Mouse (Mus musculus) liver, embryonic 14.5 days (tissue): Measurements from ENCODE around the gene Sipa1l3. TPM values are rescaled to one million over a fixed set of nuclear protein-coding genes. Genes with fewer than 3 reads are reported as not detected.

Experiments
- ATAC-seq: fragments of 200-750 bp; cut with Nextera tagmentation; 2 replicates; pipeline ENCODE4 v1.8.0; 2017; ENCODE audit warnings: moderate number of reproducible peaks, mild to moderate bottlenecking, moderate library complexity; ENCODE audit not compliant: insufficient read depth
- DNase-seq, 3 experiments: peaks; one replicate each; pipeline ENCODE4 v3.0.0-alpha.2; 2012 to 2013; ENCODE audit warnings: low read depth in 3 of 3, low spot score in 3 of 3
- H3K27ac ChIP-seq: fragments of 300-500 bp; sonication (generic); 2 replicates; pipeline ENCODE4 v1.5.1; 2014; ENCODE audit warnings: moderate library complexity, mild to moderate bottlenecking, control low read depth, inconsistent platforms
- H3K27me3 ChIP-seq: fragments of 300-500 bp; sonication (generic); 2 replicates; pipeline ENCODE4 v1.6.1; 2014; ENCODE audit warnings: mild to moderate bottlenecking, low read length, moderate library complexity; ENCODE audit not compliant: control insufficient read depth, insufficient read depth
- H3K36me3 ChIP-seq: fragments of 300-500 bp; sonication (generic); replicated peaks from 2 replicates; pipeline ENCODE4 v1.6.1; 2014; ENCODE audit warnings: low read depth; ENCODE audit not compliant: control insufficient read depth, insufficient read depth
- H3K4me1 ChIP-seq, 2 experiments: fragments of 200-500 bp in 1 of 2; fragments of 300-500 bp in 1 of 2; sonication (generic) in 1 of 2; replicated peaks; 2 replicates each; pipeline ENCODE4 v1.6.1; 2012 to 2014; ENCODE audit warnings: antibody characterized with exemption in 1 of 2, inconsistent platforms in 1 of 2, low read length in 1 of 2; ENCODE audit not compliant: control insufficient read depth in 2 of 2, insufficient read depth in 2 of 2
- H3K4me2 ChIP-seq: fragments of 300-500 bp; sonication (generic); 2 replicates; pipeline ENCODE4 v1.6.1; 2014; ENCODE audit warnings: low read depth, mild to moderate bottlenecking, control low read depth, moderate library complexity
- H3K4me3 ChIP-seq, 2 experiments: fragments of 200-500 bp in 1 of 2; fragments of 300-500 bp in 1 of 2; sonication (generic) in 1 of 2; 2 replicates each; pipeline ENCODE4 v1.5.1; 2012 to 2014; ENCODE audit warnings: low read depth in 2 of 2, low read length in 2 of 2, mild to moderate bottlenecking in 2 of 2, control low read depth in 1 of 2, inconsistent platforms in 1 of 2, moderate library complexity in 1 of 2; ENCODE audit not compliant: insufficient read depth in 1 of 2
- H3K9ac ChIP-seq: fragments of 300-500 bp; sonication (generic); replicated peaks from 2 replicates; pipeline ENCODE4 v1.6.1; 2014; ENCODE audit warnings: mild to moderate bottlenecking, control low read depth, moderate library complexity
- H3K9me3 ChIP-seq: fragments of 300-500 bp; sonication (generic); 2 replicates; pipeline ENCODE4 v1.6.1; 2016; ENCODE audit warnings: low read length, mixed read lengths; ENCODE audit not compliant: control insufficient read depth
- CTCF ChIP-seq: IDR thresholded peaks from 2 replicates; pipeline ENCODE4 v1.5.1; 2016; ENCODE audit warnings: antibody characterized with exemption, low read depth, control low read depth
- EP300 ChIP-seq: IDR thresholded peaks from 2 replicates; pipeline ENCODE4 v1.6.1; 2016; ENCODE audit warnings: antibody characterized with exemption, low read depth
- WGBS: fragments of 180-500 bp; shearing (Covaris S2); extraction: QIAGEN DNeasy Blood & Tissue Kit; methylation state at CpG from one replicate; pipeline ENCODE4 v1.1.7; 2014; ENCODE audit not compliant: insufficient replicate concordance; 5-methylcytosine and 5-hydroxymethylcytosine counted together
- polyA plus RNA-seq, 2 experiments: library from polyadenylated mRNA; depleted of rRNA in 1 of 2; stranded (reverse) in 1 of 2; unstranded in 1 of 2; fragments of >200 nt; fragmentation: Nextera tagmentation in 1 of 2; extraction: Ambion mirVana in 1 of 2; gene quantifications; 2 replicates each; pipeline versions ENCODE4 v1.2.1 to v1.2.3; 2012 to 2014

The Sipa1l3 gene
- polyA plus RNA-seq, 2 experiments = 1.8 to 4.9 TPM

DNA sequence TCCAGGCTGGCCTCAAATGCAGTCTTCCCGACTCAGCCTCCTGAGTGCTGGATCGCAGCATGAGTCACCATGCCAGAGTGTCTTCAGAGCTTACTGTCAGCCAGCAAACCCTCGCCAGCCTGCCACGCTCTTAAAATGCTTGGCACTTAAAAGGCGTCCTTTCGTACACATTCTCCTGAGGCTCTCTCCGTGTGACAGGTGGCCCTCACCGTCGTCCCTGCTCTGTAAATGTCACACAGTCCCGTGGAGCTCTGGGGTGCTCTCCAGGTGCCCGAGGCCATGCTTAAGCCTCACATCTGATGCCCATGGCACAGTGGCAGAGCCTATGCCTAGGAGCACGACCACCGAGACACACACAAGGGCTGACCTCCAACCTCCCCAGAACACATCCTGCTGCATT lies 132.1 kb downstream of the Sipa1l3 start:
- DNase-seq (no peak), ATAC-seq (no peak)
- Histone ChIP-seq H3K27me3 (no peaks in the 10 kb centered on the region), H3K4me3 (no peak overlapping the region), H3K4me1 (no peaks in the 10 kb centered on the region), H3K27ac (no peak overlapping the region), H3K9me3 (no peaks in the 10 kb centered on the region), H3K36me3 (no peaks in the 10 kb centered on the region), H3K9ac (no peak overlapping the region), H3K4me2 (no peak overlapping the region)
- TF ChIP-seq EP300 (no peak), CTCF (no peak)
- 84% methylated on average over 13 of the region's 13 CpGs for WGBS

DNA sequence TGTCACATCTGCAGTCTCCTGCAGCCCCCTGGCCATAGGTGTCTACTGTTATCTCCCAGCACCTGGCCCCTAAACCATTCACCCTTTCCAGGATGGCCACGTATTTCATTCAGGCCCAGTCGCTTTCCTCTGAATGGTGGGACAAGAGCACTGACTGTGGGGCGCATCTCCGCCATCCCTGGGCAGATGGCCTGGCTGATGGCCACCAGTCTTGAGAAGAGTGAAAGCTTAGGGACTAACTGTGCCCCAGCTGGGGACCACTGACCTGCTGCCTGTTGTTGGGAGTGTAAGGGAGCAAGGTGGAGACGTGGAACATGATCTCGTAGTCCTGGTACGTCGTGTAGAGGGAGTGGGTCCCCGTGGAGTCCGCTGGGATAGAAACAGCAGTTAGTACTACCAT lies 132.7 kb downstream of the Sipa1l3 start:
- no peaks in the 10 kb centered on the region for H3K27me3 ChIP-seq
- TF ChIP-seq CTCF (no peak), EP300 (no peak)
- H3K9me3 ChIP-seq = no peaks in the 10 kb centered on the region
- WGBS = 82% methylated on average over 10 of the region's 10 CpGs
- no peak overlapping the region for H3K27ac ChIP-seq
- ATAC-seq (no peak), DNase-seq (no peak)
- no peak overlapping the region for H3K4me2 ChIP-seq
- H3K36me3 ChIP-seq = no peaks in the 10 kb centered on the region
- no peak overlapping the region for H3K4me3 ChIP-seq
- H3K9ac ChIP-seq = no peak overlapping the region
- H3K4me1 ChIP-seq = no peaks in the 10 kb centered on the region

DNA sequence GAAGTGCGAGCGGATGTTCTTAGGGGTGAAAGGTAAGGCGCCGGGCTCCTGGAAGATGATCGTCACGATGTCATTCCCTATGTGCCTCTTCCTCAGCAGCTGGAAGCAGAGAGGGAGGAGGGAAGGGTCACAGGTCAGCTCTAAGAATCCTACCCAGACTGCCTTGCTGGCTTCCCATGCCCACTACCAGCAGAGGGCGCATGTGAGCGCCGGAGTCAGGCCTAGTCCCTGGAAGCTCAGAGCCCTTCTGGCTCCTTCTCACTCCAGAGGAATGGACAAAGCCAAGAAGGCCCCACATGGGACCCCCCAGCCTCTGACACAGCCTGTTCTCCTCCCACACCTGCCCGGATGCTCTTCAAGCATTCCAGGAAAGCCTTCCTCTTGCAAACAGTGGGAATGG lies 135.2 kb downstream of the Sipa1l3 start:
- Histone ChIP-seq H3K4me3 (no peak overlapping the region), H3K36me3 (no peaks in the 10 kb centered on the region), H3K4me2 (no peak overlapping the region), H3K9me3 (no peaks in the 10 kb centered on the region), H3K27ac (no peak overlapping the region), H3K4me1 (no peaks in the 10 kb centered on the region), H3K27me3 (no peaks in the 10 kb centered on the region), H3K9ac (no peak overlapping the region)
- 26% methylated on average over 10 of the region's 10 CpGs for WGBS
- TF ChIP-seq CTCF (peak; percentile 97), EP300 (no peak)
- peak; percentile 39 to 47 (median 41) for DNase-seq
- no peak for ATAC-seq

DNA sequence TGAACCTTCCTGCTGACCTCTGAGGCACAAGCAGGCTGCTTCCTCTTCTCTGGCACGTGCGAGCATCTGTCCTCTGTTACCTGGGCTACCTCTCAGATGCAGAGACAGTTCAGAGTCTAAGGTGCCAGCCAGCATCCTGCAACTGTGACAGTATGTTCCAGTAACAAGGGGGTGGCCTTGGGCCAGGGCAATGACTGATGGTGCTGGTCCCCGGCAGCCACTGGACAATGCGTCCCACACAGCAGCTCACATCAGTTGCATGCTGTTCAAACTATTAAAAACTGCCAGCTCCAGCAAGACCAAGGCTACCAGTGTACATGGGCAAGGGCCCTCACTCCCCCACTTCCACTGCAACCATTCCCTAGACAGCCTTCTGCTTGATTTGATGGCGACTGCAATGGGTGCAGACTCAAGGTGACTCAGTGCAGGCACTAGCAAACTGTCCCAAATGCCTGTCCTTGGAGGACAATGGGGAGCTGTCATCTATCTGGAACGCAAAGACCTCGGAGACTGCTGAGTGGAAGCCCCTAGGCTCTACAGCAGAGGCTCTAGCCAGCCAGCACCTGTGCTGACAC lies 136.9 kb downstream of the Sipa1l3 start:
- DNase-seq = no peak
- no peak overlapping the region for H3K27ac ChIP-seq
- no peaks in the 10 kb centered on the region for H3K9me3 ChIP-seq
- H3K4me3 ChIP-seq = no peak overlapping the region
- 79% methylated on average over 7 of the region's 7 CpGs for WGBS
- ATAC-seq = no peak
- no peaks in the 10 kb centered on the region for H3K4me1 ChIP-seq
- TF ChIP-seq EP300 (no peak), CTCF (no peak)
- H3K4me2 ChIP-seq = no peak overlapping the region
- H3K9ac ChIP-seq = no peak overlapping the region
- no peaks in the 10 kb centered on the region for H3K36me3 ChIP-seq
- H3K27me3 ChIP-seq = no peaks in the 10 kb centered on the region

DNA sequence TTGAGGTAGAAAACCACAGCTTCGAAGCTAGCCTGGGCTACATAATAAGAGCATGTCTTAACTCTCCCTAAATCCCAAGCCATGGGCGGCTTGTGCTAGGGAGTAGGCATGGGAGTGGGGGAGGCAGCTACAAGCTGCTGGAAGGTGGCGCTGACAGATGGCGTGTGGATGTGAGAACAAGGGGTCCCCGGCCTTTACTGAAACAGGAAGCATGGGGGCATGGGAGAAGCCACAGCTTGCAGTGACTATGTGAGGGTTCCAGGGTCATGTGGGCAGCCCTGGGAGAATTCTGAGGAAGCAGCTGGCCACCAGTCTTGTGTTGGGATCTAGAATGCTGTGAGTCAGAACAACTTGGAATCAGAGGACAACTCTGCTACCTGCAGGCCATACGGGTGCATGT lies 144.4 kb downstream of the Sipa1l3 start:
- Histone ChIP-seq H3K9ac (no peak overlapping the region), H3K4me3 (no peak overlapping the region), H3K9me3 (no peaks in the 10 kb centered on the region), H3K36me3 (no peaks in the 10 kb centered on the region), H3K4me1 (no peaks in the 10 kb centered on the region), H3K4me2 (no peak overlapping the region), H3K27ac (no peak overlapping the region), H3K27me3 (no peaks in the 10 kb centered on the region)
- DNase-seq = no peak
- no peak for ATAC-seq
- WGBS = 72% methylated on average over 6 of the region's 6 CpGs
- TF ChIP-seq EP300 (no peak), CTCF (no peak)
